Mouse (Mus musculus) thymus, adult 2 months (tissue): Measurements from ENCODE around the gene Tnp1. TPM values are rescaled to one million over a fixed set of nuclear protein-coding genes. Genes with fewer than 3 reads are reported as not detected.

ENCODE experiments used
- DNase-seq: peaks from one replicate; pipeline ENCODE4 v3.0.0; 2021
- H3K27ac ChIP-seq: fragments of 200-500 bp; 2 replicates; pipeline ENCODE4 v1.5.1; 2012; ENCODE audit warnings: low read length, control low read depth; ENCODE audit not compliant: control insufficient read depth, insufficient read depth
- H3K27me3 ChIP-seq: fragments of 200-500 bp; 2 replicates; pipeline ENCODE4 v1.6.1; 2012; ENCODE audit warnings: mild to moderate bottlenecking, low read length, moderate library complexity, mixed read lengths; ENCODE audit not compliant: control insufficient read depth, insufficient read depth
- H3K36me3 ChIP-seq: fragments of 200-500 bp; 2 replicates; pipeline ENCODE4 v1.6.1; 2012; ENCODE audit warnings: mild to moderate bottlenecking, low read length, moderate library complexity; ENCODE audit not compliant: control insufficient read depth, insufficient read depth
- H3K4me1 ChIP-seq: fragments of 200-500 bp; replicated peaks from 2 replicates; pipeline ENCODE4 v1.6.1; 2012; ENCODE audit warnings: low read length; ENCODE audit not compliant: control insufficient read depth, insufficient read depth
- H3K4me3 ChIP-seq: fragments of 200-500 bp; 2 replicates; pipeline ENCODE4 v1.5.1; 2012; ENCODE audit warnings: mild to moderate bottlenecking, low read length, control low read depth, moderate library complexity; ENCODE audit not compliant: control insufficient read depth, insufficient read depth
- CTCF ChIP-seq: fragments of 200-500 bp; IDR thresholded peaks from 2 replicates; pipeline ENCODE4 v1.5.1; 2012; ENCODE audit warnings: mild to moderate bottlenecking, control low read depth, low read length, moderate library complexity, borderline replicate concordance; ENCODE audit not compliant: control insufficient read depth, poor library complexity, insufficient read depth; ENCODE audit errors: extremely low read depth
- POLR2A ChIP-seq: fragments of 200-500 bp; IDR thresholded peaks from 2 replicates; pipeline ENCODE4 v1.6.1; 2012; ENCODE audit warnings: mild to moderate bottlenecking, low read length, control low read depth, moderate library complexity; ENCODE audit not compliant: control insufficient read depth, poor library complexity, insufficient read depth; ENCODE audit errors: extremely low read depth
- WGBS: fragments of 180-500 bp; shearing (Covaris S2); methylation state at CpG from one replicate; pipeline ENCODE4 v1.1.7; 2018; 5-methylcytosine and 5-hydroxymethylcytosine counted together
- polyA plus RNA-seq: library from polyadenylated mRNA; depleted of rRNA; stranded (reverse); fragments of >200 nt; gene quantifications from 2 replicates; pipeline ENCODE4 v1.2.3, GENCODE M21; 2012; rRNA removed

Gene Tnp1
- polyA plus RNA-seq = 1.4 TPM in 1 of 2 replicates, not detected in the other

DNA sequence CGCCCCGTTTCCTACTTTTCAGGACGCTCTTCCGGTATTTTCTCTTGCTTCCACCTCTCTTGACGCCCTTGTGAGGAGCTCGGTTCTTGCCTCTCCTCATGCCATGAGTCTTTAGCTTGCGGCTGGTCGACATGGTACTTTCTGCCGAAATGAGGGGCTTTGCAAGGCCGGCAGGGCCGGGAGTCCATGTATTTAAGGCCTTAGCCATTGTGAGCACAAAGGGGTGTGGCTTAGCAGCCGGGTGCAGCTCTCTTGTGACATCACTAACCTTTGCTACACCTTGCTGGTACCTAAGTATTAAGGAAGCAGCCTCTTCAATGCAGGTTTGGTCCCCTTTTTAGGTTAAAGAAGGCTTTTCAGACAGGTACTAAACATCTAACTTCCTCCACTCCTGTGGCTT lies at the start of gene Tnp1:
Gene Tnp1 (minus strand): TSS at position 179 of the 400 bp plus-strand sequence.
- Histone ChIP-seq H3K4me1 (no peaks in the 10 kb centered on the region), H3K27ac (no peak within 1 kb of the TSS), H3K36me3 (no peaks in the 10 kb centered on the region), H3K27me3 (no peaks in the 10 kb centered on the region), H3K4me3 (no peak within 1 kb of the TSS)
- 95% methylated on average over 12 of the region's 12 CpGs for WGBS
- no peak for DNase-seq
- no peak for TF ChIP-seq POLR2A
- TF ChIP-seq CTCF = no peak

DNA sequence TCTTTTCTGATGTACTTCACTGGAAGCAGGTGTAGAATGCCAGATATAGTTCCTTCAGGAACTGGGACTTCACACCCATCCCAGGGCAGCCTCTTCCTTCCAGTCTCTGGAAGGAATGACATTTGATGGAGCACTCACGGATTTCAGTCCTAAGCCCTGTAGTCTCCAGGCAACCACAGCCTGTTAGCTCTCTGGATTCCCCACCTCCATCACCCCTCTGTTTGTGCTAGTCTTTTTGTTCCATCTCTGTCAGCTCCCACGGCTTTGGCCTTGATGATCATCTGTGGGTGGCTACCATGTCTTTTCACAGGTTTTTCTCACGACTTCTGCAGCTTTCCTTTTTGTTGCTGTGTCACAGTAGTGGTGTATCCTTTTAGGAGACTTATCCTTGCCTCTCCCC lies 48.6 kb upstream of the Tnp1 start:
- Histone ChIP-seq H3K4me1 (no peaks in the 10 kb centered on the region), H3K27me3 (no peaks in the 10 kb centered on the region), H3K27ac (no peak overlapping the region), H3K4me3 (no peak overlapping the region), H3K36me3 (no peaks in the 10 kb centered on the region)
- no peak for DNase-seq
- TF ChIP-seq POLR2A (no peak), CTCF (no peak)
- WGBS = 84% methylated on average over 3 of the region's 3 CpGs

DNA sequence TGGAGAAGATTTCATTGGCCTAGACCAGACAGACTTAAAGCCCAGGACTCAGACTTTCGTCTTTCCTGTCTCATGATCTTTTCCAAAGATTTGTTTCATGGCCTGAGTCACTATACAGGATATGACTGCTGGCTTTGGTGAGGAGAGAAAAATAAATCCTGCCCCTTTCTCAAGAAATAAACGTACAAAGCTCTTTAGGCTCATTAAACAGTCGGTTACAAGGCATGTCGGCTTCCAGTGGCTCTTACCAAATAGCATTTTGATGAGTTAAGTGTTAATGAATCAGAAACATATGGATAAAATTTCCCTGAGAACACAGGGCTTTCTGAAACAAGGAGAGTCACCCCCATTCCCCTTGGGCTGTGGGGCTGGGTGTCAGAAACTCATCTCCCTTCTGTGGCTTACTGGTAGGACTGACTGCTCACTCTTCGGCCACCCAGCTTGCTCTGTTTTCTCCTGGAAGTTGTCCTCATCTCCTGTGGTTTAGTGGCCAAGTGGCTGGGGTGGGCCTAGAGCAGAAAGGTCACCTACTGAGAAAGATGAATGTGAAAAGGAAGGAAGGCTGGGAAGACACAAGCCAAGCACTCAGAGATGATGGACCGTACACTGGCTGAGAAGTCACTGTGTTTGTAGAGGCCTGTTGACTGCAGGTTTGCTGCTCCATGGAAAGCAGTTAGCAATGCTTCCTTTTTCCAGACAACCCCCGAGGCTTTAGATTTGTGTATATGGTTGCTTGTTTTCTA lies 46.0 kb upstream of the Tnp1 start:
- DNase-seq = no peak
- Histone ChIP-seq H3K27ac (no peak overlapping the region), H3K4me3 (no peak overlapping the region), H3K27me3 (no peaks in the 10 kb centered on the region), H3K4me1 (no peaks in the 10 kb centered on the region), H3K36me3 (no peaks in the 10 kb centered on the region)
- TF ChIP-seq CTCF (no peak), POLR2A (no peak)
- 79% methylated on average over 7 of the region's 7 CpGs for WGBS

DNA sequence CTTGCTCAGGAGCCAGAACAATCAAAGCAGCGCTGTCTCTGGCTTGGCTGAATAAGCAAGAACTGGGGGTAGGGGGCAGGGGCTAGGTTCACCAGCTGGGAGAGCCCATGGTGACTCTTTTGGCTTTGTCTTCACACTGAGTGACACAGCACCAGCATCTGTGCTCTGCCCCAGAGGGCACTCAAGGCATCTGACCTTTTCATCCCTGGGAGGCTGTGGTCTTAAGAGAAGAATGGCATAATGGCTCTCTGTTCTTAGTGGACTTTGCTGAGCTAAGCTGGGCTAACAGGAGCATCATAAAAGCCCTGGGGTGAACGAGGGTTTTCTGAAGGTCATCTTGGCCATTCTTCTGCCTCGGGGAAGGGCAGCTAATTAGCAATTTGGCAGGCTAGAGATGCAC lies 44.6 kb upstream of the Tnp1 start:
- Histone ChIP-seq H3K27ac (no peak overlapping the region), H3K36me3 (no peaks in the 10 kb centered on the region), H3K4me3 (no peak overlapping the region), H3K27me3 (no peaks in the 10 kb centered on the region), H3K4me1 (no peaks in the 10 kb centered on the region)
- TF ChIP-seq CTCF (no peak), POLR2A (no peak)
- WGBS = 70% methylated on average over 3 of the region's 3 CpGs
- DNase-seq = no peak

DNA sequence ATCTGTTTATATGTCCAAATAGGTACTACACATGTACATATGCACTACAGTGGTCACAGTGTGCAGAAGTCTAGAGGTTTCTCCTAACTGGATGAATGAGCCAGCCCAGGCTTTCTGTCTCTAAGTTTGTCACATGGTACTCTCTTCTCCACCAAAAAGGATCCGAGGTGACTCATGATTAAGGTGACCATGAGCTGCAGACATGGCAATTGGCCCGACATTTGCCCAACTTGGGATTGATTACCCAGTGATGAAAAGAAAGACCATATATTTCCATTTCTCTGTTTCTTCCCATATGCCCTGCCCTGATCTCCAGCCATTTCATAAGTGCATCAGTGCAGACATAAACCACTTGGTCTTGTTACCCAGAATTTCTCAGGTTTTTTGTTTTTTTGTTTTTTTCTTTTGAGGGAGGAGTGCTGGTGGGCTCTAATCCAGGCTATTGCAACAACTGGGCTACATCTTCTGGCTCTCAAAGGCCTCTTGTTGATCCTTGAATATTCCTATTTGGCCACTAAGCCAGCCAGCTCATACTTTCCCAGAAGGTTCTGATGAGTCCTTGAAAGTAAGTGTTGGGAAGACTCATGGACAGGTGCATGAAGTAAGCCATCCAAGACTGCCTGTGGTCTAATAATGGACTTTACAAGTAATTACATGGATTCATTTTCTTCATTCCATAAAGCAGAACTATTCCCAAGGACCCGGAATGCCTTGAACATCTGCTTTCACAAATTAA lies 40.7 kb upstream of the Tnp1 start:
- Histone ChIP-seq H3K27me3 (no peaks in the 10 kb centered on the region), H3K4me1 (no peaks in the 10 kb centered on the region), H3K27ac (no peak overlapping the region), H3K36me3 (no peaks in the 10 kb centered on the region), H3K4me3 (no peak overlapping the region)
- DNase-seq = no peak
- no peak for TF ChIP-seq CTCF
- no peak for TF ChIP-seq POLR2A
- 95% methylated on average over 3 of the region's 3 CpGs for WGBS

DNA sequence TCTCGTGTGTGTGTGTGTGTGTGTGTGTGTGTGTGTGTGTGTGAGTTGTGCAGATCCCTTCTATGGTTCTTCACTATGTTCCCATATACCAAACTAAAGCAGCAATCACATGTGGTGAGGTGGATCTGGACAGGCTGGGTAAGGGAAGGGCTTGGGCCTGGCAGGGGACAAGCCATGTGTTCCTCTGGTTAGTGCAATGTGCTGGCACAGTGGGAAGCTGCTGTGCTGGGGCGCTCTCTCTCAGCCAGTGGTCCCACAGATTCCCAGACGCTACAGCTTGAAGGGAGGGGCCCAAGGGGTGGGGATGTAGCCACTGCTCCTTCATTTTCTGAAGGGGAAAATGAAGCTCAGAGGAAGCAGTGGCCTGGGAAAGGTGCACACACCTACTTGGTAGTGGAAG lies 40.1 kb upstream of the Tnp1 start:
- Histone ChIP-seq H3K4me3 (no peak overlapping the region), H3K27me3 (no peaks in the 10 kb centered on the region), H3K27ac (no peak overlapping the region), H3K4me1 (no peaks in the 10 kb centered on the region), H3K36me3 (no peaks in the 10 kb centered on the region)
- TF ChIP-seq POLR2A = no peak
- no peak for TF ChIP-seq CTCF
- no peak for DNase-seq
- 71% methylated on average over 3 of the region's 3 CpGs for WGBS
